Mouse (Mus musculus) liver, embryonic 15.5 days (tissue): ENCODE results near the gene Defb35. TPM values are rescaled to one million over a fixed set of nuclear protein-coding genes. Genes with fewer than 3 reads are reported as not detected.

ENCODE experiments used
- ATAC-seq: fragments of 200-750 bp; cut with Nextera tagmentation; 2 replicates; pipeline ENCODE4 v1.8.0; 2017; ENCODE audit warnings: moderate number of reproducible peaks, mild to moderate bottlenecking, moderate library complexity; ENCODE audit not compliant: insufficient read depth
- H3K27ac ChIP-seq: fragments of 300-500 bp; sonication (generic); replicated peaks from 2 replicates; pipeline ENCODE4 v1.5.1; 2015; ENCODE audit warnings: mild to moderate bottlenecking, inconsistent platforms
- H3K27me3 ChIP-seq: fragments of 300-500 bp; sonication (generic); 2 replicates; pipeline ENCODE4 v1.6.1; 2015; ENCODE audit warnings: mild to moderate bottlenecking, inconsistent platforms
- H3K36me3 ChIP-seq: fragments of 300-500 bp; sonication (generic); replicated peaks from 2 replicates; pipeline ENCODE4 v1.6.1; 2015; ENCODE audit warnings: moderate library complexity, mild to moderate bottlenecking, inconsistent platforms
- H3K4me1 ChIP-seq: fragments of 300-500 bp; sonication (generic); replicated peaks from 2 replicates; pipeline ENCODE4 v1.6.1; 2015; ENCODE audit warnings: inconsistent platforms
- H3K4me2 ChIP-seq: fragments of 300-500 bp; sonication (generic); 2 replicates; pipeline ENCODE4 v1.6.1; 2015; ENCODE audit warnings: moderate library complexity, mild to moderate bottlenecking, inconsistent platforms
- H3K4me3 ChIP-seq: fragments of 300-500 bp; sonication (generic); replicated peaks from 2 replicates; pipeline ENCODE4 v1.5.1; 2015; ENCODE audit warnings: mild to moderate bottlenecking, inconsistent platforms
- H3K9ac ChIP-seq: fragments of 300-500 bp; sonication (generic); 2 replicates; pipeline ENCODE4 v1.6.1; 2015; ENCODE audit warnings: moderate library complexity, mild to moderate bottlenecking, inconsistent platforms
- H3K9me3 ChIP-seq: fragments of 300-500 bp; sonication (generic); replicated peaks from 2 replicates; pipeline ENCODE4 v1.6.1; 2016; ENCODE audit warnings: inconsistent platforms
- WGBS: fragments of 180-500 bp; shearing (Covaris S2); methylation state at CpG from one replicate; pipeline ENCODE4 v1.1.7; 2015; ENCODE audit warnings: mixed read lengths; ENCODE audit not compliant: insufficient replicate concordance; 5-methylcytosine and 5-hydroxymethylcytosine counted together
- polyA plus RNA-seq: library from polyadenylated mRNA; unstranded; fragments of >200 nt; fragmentation: Nextera tagmentation; extraction: Ambion mirVana; gene quantifications from 2 replicates; pipeline ENCODE4 v1.2.1, GENCODE M21; 2015

Gene Defb35
- polyA plus RNA-seq, 1 experiment from 2014 or later = not detected

GRCm38 (mm10) chr8:21966646-21967045, 28.5 kb downstream of the Defb35 start:
- Histone ChIP-seq H3K4me2 (no peak overlapping the region), H3K36me3 (no peaks in the 10 kb centered on the region), H3K4me3 (no peak overlapping the region), H3K9me3 (no peaks in the 10 kb centered on the region), H3K4me1 (no peaks in the 10 kb centered on the region), H3K27me3 (no peaks in the 10 kb centered on the region), H3K9ac (no peak overlapping the region), H3K27ac (no peak overlapping the region)
- WGBS = 64% methylated on average over 1 of the region's 1 CpGs
- no peak for ATAC-seq

- H3K27ac ChIP-seq = no peak within 1 kb of the TSS
- H3K9ac ChIP-seq = no peak within 1 kb of the TSS
- H3K4me3 ChIP-seq = no peak within 1 kb of the TSS
- 63% methylated on average over 3 of the region's 3 CpGs for WGBS
- H3K36me3 ChIP-seq = no peaks in the 10 kb centered on the region
- no peaks in the 10 kb centered on the region for H3K9me3 ChIP-seq
- ATAC-seq = no peak
- H3K4me1 ChIP-seq = no peaks in the 10 kb centered on the region
- no peak within 1 kb of the TSS for H3K4me2 ChIP-seq
- H3K27me3 ChIP-seq = no peaks in the 10 kb centered on the region
Measured at GRCm38 (mm10) chr8:21969475-21969874, 31.3 kb downstream of the Defb35 start, which contains the start of gene Ccdc70. Gene Ccdc70, plus strand, starts transcription at chr8:21969775.

DNA sequence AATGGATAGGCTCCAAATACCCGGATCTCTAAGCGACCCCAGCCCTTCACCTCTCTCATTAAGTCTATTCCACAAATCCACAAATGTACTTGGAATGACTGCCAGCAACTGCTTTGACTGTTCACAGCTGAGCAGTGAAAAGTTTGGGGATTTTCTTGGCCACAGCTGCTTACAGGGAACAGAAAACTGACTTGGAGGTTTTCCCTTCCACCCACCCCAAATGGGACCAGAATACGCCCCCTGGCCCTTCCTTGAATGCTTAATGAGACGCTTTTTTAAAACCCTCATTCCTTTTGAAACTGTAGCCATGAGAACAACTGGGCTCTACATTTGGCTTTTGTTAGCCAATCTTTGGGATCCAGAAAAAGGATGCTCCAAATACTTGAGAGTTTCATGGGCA, 40.0 kb downstream of the Defb35 start:
- H3K36me3 ChIP-seq = no peaks in the 10 kb centered on the region
- H3K9ac ChIP-seq = no peak overlapping the region
- H3K4me2 ChIP-seq = no peak overlapping the region
- H3K4me3 ChIP-seq = no peak overlapping the region
- WGBS = 45% methylated on average over 4 of the region's 4 CpGs
- no peaks in the 10 kb centered on the region for H3K27me3 ChIP-seq
- no peaks in the 10 kb centered on the region for H3K4me1 ChIP-seq
- ATAC-seq = no peak
- H3K9me3 ChIP-seq = no peaks in the 10 kb centered on the region
- H3K27ac ChIP-seq = no peak overlapping the region

- Histone ChIP-seq H3K4me1 (no peaks in the 10 kb centered on the region), H3K4me2 (no peak overlapping the region), H3K36me3 (no peaks in the 10 kb centered on the region), H3K4me3 (no peak overlapping the region), H3K27me3 (no peaks in the 10 kb centered on the region), H3K9ac (no peak overlapping the region), H3K9me3 (no peaks in the 10 kb centered on the region), H3K27ac (no peak overlapping the region)
- no peak for ATAC-seq
- 56% methylated on average over 8 of the region's 8 CpGs for WGBS
Measured at GRCm38 (mm10) chr8:21981664-21982337, 43.6 kb downstream of the Defb35 start.

Other genes with a start within 250 kb of the Defb35 start
- not detected in 2 replicates for gene AY761184, start 234.7 kb upstream of the Defb35 start, polyA plus RNA-seq
- not detected in 2 replicates for gene Defa24, start 203.9 kb upstream of the Defb35 start, polyA plus RNA-seq
- gene Defb50, start 114.8 kb upstream of the Defb35 start, polyA plus RNA-seq = not detected in 2 replicates
- not detected in 2 replicates for gene Defb2, start 98.4 kb upstream of the Defb35 start, polyA plus RNA-seq
- gene Defb10, start 79.5 kb upstream of the Defb35 start, polyA plus RNA-seq = not detected in 2 replicates
- gene Defb9, start 52.9 kb upstream of the Defb35 start, polyA plus RNA-seq = not detected in 2 replicates
- not detected in 2 replicates for gene Defb11, start 31.9 kb upstream of the Defb35 start, polyA plus RNA-seq
- not detected in 2 replicates for gene Defb15, start 5.6 kb upstream of the Defb35 start, polyA plus RNA-seq
- not detected in 2 replicates for gene Defb13, start 8.4 kb downstream of the Defb35 start, polyA plus RNA-seq
- not detected in 2 replicates for gene Fam90a1a, start 20.4 kb downstream of the Defb35 start, polyA plus RNA-seq
- gene Ccdc70, start 31.4 kb downstream of the Defb35 start, polyA plus RNA-seq = not detected in 2 replicates
- 11.6 and 12.3 TPM in 2 replicates for gene Atp7b, start 122.0 kb downstream of the Defb35 start, polyA plus RNA-seq
- gene Alg11, start 122.4 kb downstream of the Defb35 start, polyA plus RNA-seq = 9.2 and 9.3 TPM in 2 replicates
- 0.08 TPM in 2 replicates for gene Nek5, start 186.7 kb downstream of the Defb35 start, polyA plus RNA-seq
- 1.4 and 1.5 TPM in 2 replicates for gene Nek3, start 228.1 kb downstream of the Defb35 start, polyA plus RNA-seq
- gene Ckap2, start 247.5 kb downstream of the Defb35 start, polyA plus RNA-seq = 20.1 and 21.5 TPM in 2 replicates